Mouse (Mus musculus) limb, embryonic 14.5 days (tissue): ENCODE data around the gene Rtn4rl1. TPM values are rescaled to one million over a fixed set of nuclear protein-coding genes. Genes with fewer than 3 reads are reported as not detected.

ENCODE experiments used
- ATAC-seq: fragments of 200-750 bp; cut with Nextera tagmentation; 2 replicates; pipeline ENCODE4 v1.8.0; 2017; ENCODE audit warnings: low read depth, moderate number of reproducible peaks, moderate TSS enrichment; ENCODE audit not compliant: low FRiP score
- DNase-seq: peaks from one replicate; pipeline ENCODE4 v3.0.0-alpha.2; 2015; ENCODE audit warnings: low spot score
- H3K27ac ChIP-seq: fragments of 300-500 bp; sonication (generic); replicated peaks from 2 replicates; pipeline ENCODE4 v1.5.1; 2014; ENCODE audit warnings: low read depth, mild to moderate bottlenecking, low read length, moderate library complexity, mixed read lengths
- H3K27me3 ChIP-seq: fragments of 300-500 bp; sonication (generic); 2 replicates; pipeline ENCODE4 v1.6.1; 2014; ENCODE audit warnings: low read length, mixed read lengths; ENCODE audit not compliant: control insufficient read depth, insufficient read depth
- H3K36me3 ChIP-seq: fragments of 300-500 bp; sonication (generic); 2 replicates; pipeline ENCODE4 v1.6.1; 2014; ENCODE audit warnings: mild to moderate bottlenecking, low read length, moderate library complexity, mixed read lengths; ENCODE audit not compliant: control insufficient read depth, insufficient read depth
- H3K4me1 ChIP-seq: fragments of 300-500 bp; sonication (generic); 2 replicates; pipeline ENCODE4 v1.6.1; 2014; ENCODE audit warnings: antibody characterized with exemption, low read length, mixed read lengths; ENCODE audit not compliant: control insufficient read depth, insufficient read depth
- H3K4me2 ChIP-seq: fragments of 300-500 bp; sonication (generic); replicated peaks from 2 replicates; pipeline ENCODE4 v1.6.1; 2014; ENCODE audit warnings: low read depth, mild to moderate bottlenecking, low read length, moderate library complexity; ENCODE audit not compliant: severe bottlenecking
- H3K4me3 ChIP-seq: fragments of 300-500 bp; sonication (generic); replicated peaks from 2 replicates; pipeline ENCODE4 v1.5.1; 2014; ENCODE audit warnings: low read length
- H3K9ac ChIP-seq: fragments of 300-500 bp; sonication (generic); 2 replicates; pipeline ENCODE4 v1.6.1; 2014; ENCODE audit warnings: mild to moderate bottlenecking, low read depth, low read length, moderate library complexity; ENCODE audit not compliant: severe bottlenecking
- H3K9me3 ChIP-seq: fragments of 300-500 bp; sonication (generic); 2 replicates; pipeline ENCODE4 v1.6.1; 2016; ENCODE audit warnings: low read length; ENCODE audit not compliant: control insufficient read depth
- POLR2A ChIP-seq: fragments of 200-500 bp; IDR thresholded peaks from 2 replicates; pipeline ENCODE4 v1.8.0; 2012; ENCODE audit warnings: inconsistent platforms, mild to moderate bottlenecking, moderate library complexity, borderline replicate concordance; ENCODE audit not compliant: insufficient read depth, insufficient read length; ENCODE audit errors: extremely low read depth
- WGBS: fragments of 180-500 bp; shearing (Covaris S2); extraction: QIAGEN DNeasy Blood & Tissue Kit; methylation state at CpG from one replicate; pipeline ENCODE4 v1.1.7; 2014; 5-methylcytosine and 5-hydroxymethylcytosine counted together
- polyA plus RNA-seq, 2 experiments: library from polyadenylated mRNA; depleted of rRNA in 1 of 2; stranded (reverse) in 1 of 2; unstranded in 1 of 2; fragments of >200 nt; fragmentation: Nextera tagmentation in 1 of 2; extraction: Ambion mirVana in 1 of 2; gene quantifications; 2 replicates each; pipeline versions ENCODE4 v1.2.1 to v1.2.3; 2012 to 2014

Gene Rtn4rl1
- polyA plus RNA-seq, 2 experiments, result 3.4 to 4.4 TPM

GRCm38 (mm10) chr11:75254252-75254912, 60.8 kb downstream of the Rtn4rl1 start:
- TF ChIP-seq POLR2A, result no peak
- Histone ChIP-seq H3K4me3 (no peak overlapping the region), H3K9ac (no peak overlapping the region), H3K4me2 (no peak overlapping the region), H3K27me3 (no peaks in the 10 kb centered on the region), H3K9me3 (no peaks in the 10 kb centered on the region), H3K4me1 (0 out of 2 replicates have a peak, but pooled peaks cover 3% of the 10 kb centered on the region), H3K36me3 (no peaks in the 10 kb centered on the region), H3K27ac (no peak overlapping the region)
- WGBS, result 57% methylated on average over 13 of the region's 13 CpGs
- DNase-seq, result peak; percentile 8
- ATAC-seq, result no peak

GRCm38 (mm10) chr11:75255330-75255729, 61.7 kb downstream of the Rtn4rl1 start:
- Histone ChIP-seq H3K4me3 (no peak overlapping the region), H3K27me3 (no peaks in the 10 kb centered on the region), H3K36me3 (no peaks in the 10 kb centered on the region), H3K4me1 (0 out of 2 replicates have a peak, but pooled peaks cover 3% of the 10 kb centered on the region), H3K4me2 (no peak overlapping the region), H3K9ac (no peak overlapping the region), H3K27ac (no peak overlapping the region), H3K9me3 (no peaks in the 10 kb centered on the region)
- no peak for TF ChIP-seq POLR2A
- DNase-seq (no peak), ATAC-seq (no peak)
- WGBS, result 84% methylated on average over 5 of the region's 5 CpGs

- 78% methylated on average over 4 of the region's 4 CpGs for WGBS
- Histone ChIP-seq H3K9ac (no peak overlapping the region), H3K9me3 (no peaks in the 10 kb centered on the region), H3K36me3 (no peaks in the 10 kb centered on the region), H3K27me3 (no peaks in the 10 kb centered on the region), H3K27ac (no peak overlapping the region), H3K4me2 (no peak overlapping the region), H3K4me1 (0 out of 2 replicates have a peak, but pooled peaks cover 3% of the 10 kb centered on the region), H3K4me3 (no peak overlapping the region)
- no peak for ATAC-seq
- TF ChIP-seq POLR2A, result no peak
- no peak for DNase-seq
Observed at GRCm38 (mm10) chr11:75257056-75257648, 63.6 kb downstream of the Rtn4rl1 start.

DNA sequence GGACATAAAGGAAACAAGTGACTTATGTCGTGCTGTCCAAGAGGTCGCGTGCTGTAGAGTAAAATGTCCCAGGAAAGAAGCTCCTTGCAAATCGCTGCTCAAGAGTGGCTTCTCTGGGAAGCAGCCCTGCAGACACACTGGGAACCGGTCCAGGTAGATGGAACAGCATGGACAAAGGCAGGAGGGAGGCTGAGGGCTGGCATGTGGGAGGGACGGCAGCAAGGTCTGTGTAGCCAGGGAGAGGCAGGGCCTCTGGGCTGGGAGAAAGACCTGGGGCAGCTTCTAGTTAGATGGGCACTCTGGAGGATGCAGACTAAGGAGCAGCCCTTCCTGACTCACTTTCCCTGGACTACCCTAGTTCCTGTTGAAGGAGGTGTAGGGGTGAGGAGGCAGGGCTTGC, 65.8 kb downstream of the Rtn4rl1 start:
- DNase-seq (no peak), ATAC-seq (no peak)
- no peak overlapping the region for H3K27ac ChIP-seq
- H3K9ac ChIP-seq, result no peak overlapping the region
- peaks cover 13% of the 10 kb centered on the region for H3K4me1 ChIP-seq
- no peak overlapping the region for H3K4me2 ChIP-seq
- no peaks in the 10 kb centered on the region for H3K9me3 ChIP-seq
- WGBS, result 78% methylated on average over 6 of the region's 6 CpGs
- H3K27me3 ChIP-seq, result no peaks in the 10 kb centered on the region
- no peak for TF ChIP-seq POLR2A
- no peaks in the 10 kb centered on the region for H3K36me3 ChIP-seq
- no peak overlapping the region for H3K4me3 ChIP-seq

DNA sequence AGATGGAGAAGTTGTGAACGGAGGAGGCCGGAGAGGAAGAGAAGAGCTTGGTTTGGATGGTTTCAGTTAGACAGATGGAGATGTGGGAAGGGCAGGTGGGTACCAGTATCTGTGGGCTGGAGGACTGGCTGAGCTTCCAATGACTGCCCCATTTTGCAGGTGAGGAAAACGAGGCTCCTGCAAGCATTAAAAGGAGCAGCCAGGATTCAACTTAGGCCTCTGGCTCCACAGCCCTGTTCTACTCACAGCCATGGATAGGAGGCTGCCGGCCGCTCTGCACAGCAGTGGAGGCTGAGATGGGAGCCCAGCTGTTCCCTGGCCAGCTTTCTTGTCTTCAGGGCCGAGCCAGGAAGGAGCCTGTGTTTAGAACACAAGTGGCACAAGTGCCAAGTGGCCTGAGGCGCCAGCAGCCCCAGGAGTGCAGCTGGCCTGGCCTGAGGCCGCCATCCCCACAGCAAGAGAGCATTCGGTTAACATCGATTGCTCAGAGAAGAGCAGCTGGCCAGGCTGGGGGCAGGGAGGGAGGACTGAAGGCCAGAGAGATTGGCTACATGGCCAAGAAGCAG, 66.5 kb downstream of the Rtn4rl1 start:
- Histone ChIP-seq H3K9ac (no peak overlapping the region), H3K4me1 (peaks cover 11% of the 10 kb centered on the region), H3K4me3 (no peak overlapping the region), H3K9me3 (no peaks in the 10 kb centered on the region), H3K27ac (no peak overlapping the region), H3K27me3 (no peaks in the 10 kb centered on the region), H3K36me3 (no peaks in the 10 kb centered on the region), H3K4me2 (no peak overlapping the region)
- WGBS, result 60% methylated on average over 10 of the region's 10 CpGs
- no peak for TF ChIP-seq POLR2A
- peak; percentile 28 for DNase-seq
- peak; percentile 50 for ATAC-seq
